Mouse (Mus musculus): ENCODE results near the gene Fam124a.

Fam124a gene

DNA sequence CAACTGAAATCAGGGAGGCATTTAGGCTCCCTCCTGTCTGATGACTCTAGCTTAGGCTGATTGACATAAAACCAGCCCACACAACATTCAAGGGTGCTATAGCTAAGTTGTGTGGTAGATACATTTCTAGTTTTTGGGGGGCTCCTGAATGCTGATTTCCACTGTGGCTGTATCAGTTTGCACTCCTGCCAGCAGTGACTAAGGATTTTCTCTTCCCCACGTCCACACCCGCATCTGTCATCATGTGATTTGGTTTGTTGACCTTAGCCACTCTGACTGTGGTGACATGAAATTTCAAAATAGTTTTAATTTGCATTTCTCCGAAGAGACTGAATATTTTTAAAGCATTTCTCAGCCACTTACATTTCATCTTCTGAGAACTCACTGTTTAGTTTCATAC lies 101.9 kb downstream of the Fam124a start:
- no peak for DNase-seq (ENCODE audit: low read depth, low spot score)

Data from ZHBTc4 (cell line).